Mouse (Mus musculus) heart, embryonic 12.5 days (tissue): ENCODE results near the gene Aoc1. TPM values are rescaled to one million over a fixed set of nuclear protein-coding genes. Genes with fewer than 3 reads are reported as not detected.
"Not testable (repeated sequence)": the region's sequence is repeated elsewhere in the genome, so short reads cannot be mapped to it uniquely, and the experiment has no call there.

ENCODE experiments used
- ATAC-seq: fragments of 200-750 bp; cut with Nextera tagmentation; 2 replicates; pipeline ENCODE4 v1.8.0; 2017; ENCODE audit warnings: moderate TSS enrichment, moderate library complexity; ENCODE audit not compliant: insufficient number of reproducible peaks, low FRiP score
- H3K27ac ChIP-seq: fragments of 300-500 bp; sonication (generic); 2 replicates; pipeline ENCODE4 v1.5.1; 2016; ENCODE audit warnings: mild to moderate bottlenecking, moderate library complexity; ENCODE audit not compliant: poor library complexity, severe bottlenecking
- H3K27me3 ChIP-seq: fragments of 300-500 bp; sonication (generic); replicated peaks from 2 replicates; pipeline ENCODE4 v1.6.1; 2016; ENCODE audit warnings: mild to moderate bottlenecking, moderate library complexity
- H3K36me3 ChIP-seq: fragments of 300-500 bp; sonication (generic); 2 replicates; pipeline ENCODE4 v1.6.1; 2016; ENCODE audit warnings: mild to moderate bottlenecking, moderate library complexity
- H3K4me1 ChIP-seq: fragments of 300-500 bp; sonication (generic); replicated peaks from 2 replicates; pipeline ENCODE4 v1.6.1; 2016; ENCODE audit warnings: mild to moderate bottlenecking
- H3K4me2 ChIP-seq: fragments of 300-500 bp; sonication (generic); 2 replicates; pipeline ENCODE4 v1.6.1; 2016; ENCODE audit warnings: mild to moderate bottlenecking, moderate library complexity
- H3K4me3 ChIP-seq: fragments of 300-500 bp; sonication (generic); 2 replicates; pipeline ENCODE4 v1.5.1; 2016; ENCODE audit warnings: mild to moderate bottlenecking
- H3K9ac ChIP-seq: fragments of 300-500 bp; sonication (generic); 2 replicates; pipeline ENCODE4 v1.6.1; 2016; ENCODE audit warnings: mild to moderate bottlenecking, moderate library complexity
- H3K9me3 ChIP-seq: fragments of 300-500 bp; sonication (generic); replicated peaks from 2 replicates; pipeline ENCODE4 v1.6.1; 2016; ENCODE audit warnings: mild to moderate bottlenecking, moderate library complexity
- WGBS: fragments of 180-500 bp; shearing (Covaris S2); methylation state at CpG from one replicate; pipeline ENCODE4 v1.1.7; 2016; 5-methylcytosine and 5-hydroxymethylcytosine counted together
- polyA plus RNA-seq: library from polyadenylated mRNA; unstranded; fragments of >200 nt; fragmentation: Nextera tagmentation; extraction: Ambion mirVana; gene quantifications from 2 replicates; pipeline ENCODE4 v1.2.1, GENCODE M21; 2016

Gene Aoc1
- polyA plus RNA-seq, 1 experiment from 2014 or later, result not detected

DNA sequence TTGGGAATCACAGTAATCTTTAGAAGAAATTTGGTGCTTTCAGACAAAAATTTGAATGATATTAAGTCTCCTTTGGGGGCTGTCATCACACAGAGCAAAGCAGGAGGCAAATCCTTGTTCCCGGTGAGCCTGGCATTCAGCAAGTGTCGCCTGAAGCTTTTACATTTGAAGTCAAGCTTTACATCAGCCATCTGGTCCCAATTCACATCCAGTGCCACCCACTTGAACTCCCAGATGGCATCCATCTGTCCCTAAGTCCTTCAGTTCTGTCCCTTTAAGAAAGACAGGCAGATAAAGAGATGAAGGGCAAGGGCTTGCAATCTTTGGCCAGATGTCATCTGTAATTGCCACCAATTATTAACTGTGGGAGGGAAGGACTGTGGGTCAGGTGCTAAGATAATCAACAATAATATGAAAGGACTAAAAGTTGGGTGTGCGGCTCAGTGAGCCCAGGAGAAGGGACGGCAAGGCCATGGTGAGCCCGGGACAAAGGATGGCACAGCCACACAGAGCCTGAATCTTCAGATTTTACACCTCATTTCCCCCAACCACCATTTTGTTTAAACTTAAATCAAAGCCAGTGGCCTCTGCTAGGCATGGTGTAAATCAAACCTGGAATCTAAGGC is 3.9 kb downstream of the Aoc1 start:
- Histone ChIP-seq H3K4me2 (no peak overlapping the region), H3K27ac (no peak overlapping the region), H3K4me1 (no peaks in the 10 kb centered on the region), H3K36me3 (no peaks in the 10 kb centered on the region), H3K9me3 (no peaks in the 10 kb centered on the region), H3K27me3 (no peaks in the 10 kb centered on the region), H3K9ac (no peak overlapping the region), H3K4me3 (no peak overlapping the region)
- no peak for ATAC-seq
- 77% methylated on average over 5 of the region's 5 CpGs for WGBS

DNA sequence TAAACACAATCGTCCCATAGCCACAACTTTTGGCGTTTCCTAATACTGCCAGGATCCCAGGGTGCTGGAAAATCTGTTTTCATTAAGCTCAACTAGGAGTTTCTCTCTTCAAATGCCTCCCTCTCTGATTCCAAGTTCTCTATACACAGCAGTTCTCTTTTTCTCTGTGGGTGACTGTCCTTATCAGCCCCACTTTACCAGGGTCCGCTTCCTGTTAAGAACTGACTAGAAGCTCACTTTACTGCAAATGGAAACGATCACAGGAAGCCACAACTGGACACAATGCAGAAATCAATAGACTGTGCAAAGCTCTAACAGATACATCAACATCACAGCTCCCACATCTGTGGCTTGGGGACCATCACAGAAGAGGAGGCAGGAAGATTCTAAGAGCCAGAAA is 21.5 kb downstream of the Aoc1 start:
- no peak overlapping the region for H3K27ac ChIP-seq
- no peak overlapping the region for H3K4me3 ChIP-seq
- H3K9ac ChIP-seq, result no peak overlapping the region
- 40% methylated on average over 4 of the region's 4 CpGs for WGBS
- no peak for ATAC-seq
- peaks cover 4% of the 10 kb centered on the region for H3K4me1 ChIP-seq
- H3K9me3 ChIP-seq, result no peaks in the 10 kb centered on the region; the same call in 1 of the 2 replicates
- no peaks in the 10 kb centered on the region for H3K36me3 ChIP-seq
- H3K4me2 ChIP-seq, result no peak overlapping the region
- H3K27me3 ChIP-seq, result no peaks in the 10 kb centered on the region

DNA sequence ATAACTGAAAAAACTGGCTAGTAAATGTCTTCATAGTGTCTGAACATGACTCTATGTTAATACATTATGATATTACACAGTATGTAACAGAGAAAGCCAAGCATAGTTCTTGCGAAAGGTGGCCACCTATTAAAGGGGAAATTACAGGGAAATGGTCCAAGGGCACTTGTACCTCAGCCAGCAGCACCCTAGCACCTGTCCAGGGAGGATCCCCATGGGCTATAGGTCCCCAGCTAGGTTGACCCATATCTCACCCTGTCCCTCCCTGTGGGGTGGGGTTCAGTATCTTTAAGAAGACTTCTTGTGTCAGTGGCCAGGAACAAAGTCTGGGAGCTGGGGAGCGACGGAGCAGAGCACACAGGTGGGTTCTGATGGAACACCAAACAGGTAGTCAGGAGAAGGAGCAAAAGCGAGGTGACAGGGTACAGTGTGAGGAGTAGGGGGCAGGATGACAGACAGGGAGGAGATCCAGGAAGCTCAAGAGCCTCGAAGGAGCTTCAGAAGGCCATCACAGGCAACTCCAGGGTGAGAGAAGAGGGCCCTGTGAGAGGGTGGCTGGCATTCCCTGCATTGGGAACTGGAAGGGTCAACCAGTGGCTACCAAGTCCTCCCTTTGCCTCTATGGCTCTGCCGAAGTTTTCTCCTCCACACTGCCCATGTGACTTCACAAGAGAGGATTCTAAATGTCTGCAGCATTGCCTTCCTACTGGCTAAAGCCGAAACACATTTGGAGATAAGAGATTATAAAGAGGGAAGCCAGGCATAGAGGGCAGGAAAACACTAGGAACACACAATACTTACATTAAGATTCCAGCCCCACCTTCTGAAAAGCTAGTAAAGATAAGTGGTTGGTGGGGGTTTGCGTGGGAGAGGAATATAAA is 22.5 kb downstream of the Aoc1 start:
- Histone ChIP-seq H3K27ac (no peak overlapping the region), H3K4me2 (no peak overlapping the region), H3K36me3 (no peaks in the 10 kb centered on the region), H3K4me3 (no peak overlapping the region), H3K9ac (no peak overlapping the region), H3K4me1 (peaks cover 4% of the 10 kb centered on the region), H3K27me3 (no peaks in the 10 kb centered on the region), H3K9me3 (no peaks in the 10 kb centered on the region; the same call in 1 of the 2 replicates)
- 65% methylated on average over 8 of the region's 8 CpGs for WGBS
- ATAC-seq, result no peak

DNA sequence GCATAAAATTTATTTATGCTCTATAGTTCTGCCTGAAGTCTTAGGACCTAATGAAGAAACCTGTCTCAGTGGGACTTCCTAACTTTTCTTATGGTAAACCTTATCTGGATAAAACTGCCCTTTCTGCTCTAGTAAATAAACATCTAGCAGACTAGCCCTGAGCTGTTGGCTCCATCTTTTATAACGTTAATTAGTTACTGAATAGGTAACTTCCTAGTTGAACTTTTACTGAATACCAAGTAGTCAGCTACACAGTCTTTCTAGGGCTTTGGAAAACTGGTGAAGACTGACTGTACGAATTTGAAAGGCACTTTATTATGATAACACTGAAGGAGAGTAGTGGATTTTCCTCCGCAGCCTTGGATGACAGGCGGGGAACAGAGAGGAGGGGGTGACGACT is 23.2 kb downstream of the Aoc1 start:
- Histone ChIP-seq H3K9me3 (no peaks in the 10 kb centered on the region; the same call in 1 of the 2 replicates), H3K27ac (no peak overlapping the region), H3K27me3 (no peaks in the 10 kb centered on the region), H3K4me2 (no peak overlapping the region), H3K9ac (no peak overlapping the region), H3K4me1 (peaks cover 4% of the 10 kb centered on the region), H3K36me3 (no peaks in the 10 kb centered on the region), H3K4me3 (no peak overlapping the region)
- ATAC-seq, result no peak
- 83% methylated on average over 5 of the region's 5 CpGs for WGBS

DNA sequence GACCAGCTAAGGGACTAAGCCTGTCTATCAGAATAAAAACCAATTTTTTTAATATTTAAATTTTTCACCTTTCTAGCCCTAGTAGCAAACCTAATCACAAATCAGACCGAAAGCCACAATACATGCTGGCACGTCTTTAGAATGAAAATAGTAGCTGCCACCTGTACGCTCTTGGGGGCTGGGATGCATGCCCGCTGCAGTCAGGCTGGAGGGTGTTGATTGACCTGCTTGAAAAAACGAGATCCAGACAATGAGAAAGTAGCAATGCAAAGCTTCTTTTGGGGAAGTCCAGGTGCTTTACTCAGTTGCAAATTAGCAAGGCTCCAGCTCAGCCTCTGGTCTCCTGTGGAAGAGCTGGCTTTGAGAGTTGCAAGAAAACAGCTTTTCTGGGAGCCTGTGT is 24.3 kb downstream of the Aoc1 start:
- H3K4me3 ChIP-seq, result no peak overlapping the region
- no peaks in the 10 kb centered on the region; the same call in 1 of the 2 replicates for H3K9me3 ChIP-seq
- H3K9ac ChIP-seq, result no peak overlapping the region
- peaks cover 4% of the 10 kb centered on the region for H3K4me1 ChIP-seq
- H3K27ac ChIP-seq, result no peak overlapping the region
- H3K27me3 ChIP-seq, result no peaks in the 10 kb centered on the region
- ATAC-seq, result no peak
- H3K36me3 ChIP-seq, result no peaks in the 10 kb centered on the region
- 78% methylated on average over 5 of the region's 5 CpGs for WGBS
- H3K4me2 ChIP-seq, result no peak overlapping the region

GRCm38 (mm10) chr6:48901316-48901715 is 28.6 kb downstream of the Aoc1 start:
- not testable (repeated sequence) for ATAC-seq, H3K9me3 ChIP-seq, H3K9ac ChIP-seq, H3K4me3 ChIP-seq, H3K4me2 ChIP-seq, H3K27me3 ChIP-seq, H3K4me1 ChIP-seq, H3K27ac ChIP-seq, H3K36me3 ChIP-seq
- WGBS, result 89% methylated on average over 11 of the region's 11 CpGs

DNA sequence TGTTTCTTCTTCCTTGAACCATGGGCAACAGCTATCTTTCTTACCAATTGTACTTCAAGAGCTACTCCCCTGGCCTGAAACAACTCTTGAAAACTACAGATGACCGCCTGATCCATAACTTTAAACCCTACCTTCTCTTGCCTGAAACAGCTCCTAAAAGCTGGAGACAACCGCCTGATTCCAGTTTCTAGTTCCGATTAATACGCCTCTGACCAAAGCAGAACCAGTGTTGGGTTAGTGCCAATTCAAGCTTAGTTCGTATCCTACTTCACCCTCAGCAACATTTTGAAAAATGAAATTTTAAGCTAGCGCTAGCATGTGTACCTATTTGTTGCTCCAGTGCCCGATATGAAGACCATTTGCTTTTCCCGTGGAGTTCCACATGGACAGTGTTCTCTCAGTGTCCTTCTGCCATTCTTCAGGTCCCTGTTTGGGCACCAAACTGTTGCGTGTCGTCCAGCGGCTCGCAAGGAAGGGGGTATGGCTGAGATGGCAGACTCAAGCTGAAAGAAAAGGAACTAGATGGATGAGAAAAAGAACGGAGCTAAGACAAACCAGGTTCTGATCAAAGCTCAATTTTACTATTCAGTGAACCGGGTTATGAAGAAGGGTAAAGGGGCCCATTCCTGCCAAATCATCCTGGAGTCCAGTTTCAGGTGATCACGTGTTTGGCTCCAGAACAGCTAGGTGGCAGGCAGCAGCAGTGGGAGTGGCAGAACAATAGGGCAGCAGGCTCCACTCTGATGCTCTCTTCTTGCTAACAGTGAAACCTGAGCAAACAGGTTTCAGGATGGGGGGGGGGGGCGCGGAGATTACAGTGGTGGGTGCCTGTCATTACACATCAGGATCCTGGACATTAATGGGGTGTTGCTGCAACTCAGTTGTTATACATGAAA is 30.1 kb downstream of the Aoc1 start:
- 87% methylated on average over 17 of the region's 17 CpGs for WGBS
- H3K9ac ChIP-seq, result no peak overlapping the region
- no peaks in the 10 kb centered on the region for H3K27me3 ChIP-seq
- H3K36me3 ChIP-seq, result no peaks in the 10 kb centered on the region
- no peak overlapping the region for H3K27ac ChIP-seq
- ATAC-seq, result no peak
- H3K4me2 ChIP-seq, result no peak overlapping the region
- no peaks in the 10 kb centered on the region for H3K9me3 ChIP-seq
- H3K4me1 ChIP-seq, result no peaks in the 10 kb centered on the region
- no peak overlapping the region for H3K4me3 ChIP-seq

DNA sequence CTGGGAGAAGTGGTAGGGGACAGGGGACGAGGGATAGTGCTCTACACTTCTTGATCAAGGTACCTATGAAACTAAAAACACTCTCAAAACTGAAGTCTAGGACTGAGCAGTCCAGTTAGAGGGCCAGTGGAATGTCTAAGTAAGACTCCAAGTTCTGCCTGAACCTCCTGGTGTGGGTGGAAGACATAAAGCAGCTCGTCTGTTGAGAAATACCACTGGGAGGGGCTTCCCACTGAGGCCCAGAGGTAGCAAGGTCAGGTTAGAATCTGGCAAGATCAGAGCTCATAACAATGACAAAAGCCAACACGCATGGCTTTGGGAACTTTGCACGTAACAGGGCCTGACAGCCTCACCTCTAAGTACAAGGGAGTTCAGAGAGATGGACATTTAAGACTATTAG is 30.7 kb downstream of the Aoc1 start:
- no peaks in the 10 kb centered on the region for H3K36me3 ChIP-seq
- no peaks in the 10 kb centered on the region for H3K27me3 ChIP-seq
- WGBS, result 76% methylated on average over 4 of the region's 4 CpGs
- no peak overlapping the region for H3K27ac ChIP-seq
- H3K9me3 ChIP-seq, result no peaks in the 10 kb centered on the region
- no peaks in the 10 kb centered on the region for H3K4me1 ChIP-seq
- H3K4me3 ChIP-seq, result no peak overlapping the region
- no peak overlapping the region for H3K4me2 ChIP-seq
- H3K9ac ChIP-seq, result no peak overlapping the region
- no peak for ATAC-seq

DNA sequence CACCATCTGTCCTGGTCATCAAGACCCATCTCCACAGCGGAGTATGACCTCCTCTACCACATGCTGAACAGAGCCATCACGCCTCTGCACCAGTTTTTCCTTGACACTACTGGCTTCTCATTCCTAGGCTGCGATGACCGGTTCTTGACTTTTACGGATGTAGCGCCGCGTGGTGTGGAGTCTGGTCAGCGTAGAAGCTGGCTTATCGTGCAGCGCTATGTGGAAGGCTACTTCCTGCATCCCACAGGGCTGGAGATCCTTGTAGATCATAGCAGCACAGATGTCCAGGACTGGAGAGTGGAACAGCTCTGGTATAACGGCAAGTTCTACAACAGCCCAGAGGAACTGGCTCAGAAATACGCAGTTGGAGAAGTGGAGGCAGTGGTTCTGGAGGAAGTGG is 32.9 kb downstream of the Aoc1 start:
- no peak overlapping the region for H3K9ac ChIP-seq
- no peaks in the 10 kb centered on the region for H3K9me3 ChIP-seq
- WGBS, result 82% methylated on average over 13 of the region's 13 CpGs
- H3K4me1 ChIP-seq, result no peaks in the 10 kb centered on the region
- no peaks in the 10 kb centered on the region for H3K27me3 ChIP-seq
- no peaks in the 10 kb centered on the region for H3K36me3 ChIP-seq
- ATAC-seq, result no peak
- no peak overlapping the region for H3K4me3 ChIP-seq
- no peak overlapping the region for H3K27ac ChIP-seq
- no peak overlapping the region for H3K4me2 ChIP-seq

- no peak for ATAC-seq
- H3K9ac ChIP-seq, result no peak overlapping the region
- H3K27ac ChIP-seq, result no peak overlapping the region
- H3K4me2 ChIP-seq, result no peak overlapping the region
- no peaks in the 10 kb centered on the region for H3K9me3 ChIP-seq
- H3K4me3 ChIP-seq, result no peak overlapping the region
- H3K4me1 ChIP-seq, result no peaks in the 10 kb centered on the region
- H3K36me3 ChIP-seq, result no peaks in the 10 kb centered on the region
- H3K27me3 ChIP-seq, result no peaks in the 10 kb centered on the region
- WGBS, result 87% methylated on average over 14 of the region's 14 CpGs
These were observed 33.7 kb downstream of the Aoc1 start for GRCm38 (mm10) chr6:48906371-48906770.

DNA sequence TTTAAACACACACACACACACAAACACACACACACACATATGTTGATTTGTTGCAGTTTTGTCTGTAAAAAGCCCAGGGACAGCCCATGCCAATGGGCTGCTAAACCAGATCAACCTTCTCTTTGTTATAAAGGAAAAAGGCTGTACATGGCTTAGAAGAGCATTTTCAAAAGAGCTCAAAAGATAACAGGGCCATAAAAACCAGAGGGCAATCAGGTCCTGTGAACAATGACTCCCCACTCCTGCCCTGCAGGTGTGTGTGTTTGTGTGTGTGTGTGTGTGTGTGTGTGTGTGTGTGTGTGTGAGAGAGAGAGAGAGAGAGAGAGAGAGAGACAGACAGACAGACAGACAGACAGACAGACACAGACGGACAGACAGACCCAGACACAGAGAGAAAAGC is 36.5 kb downstream of the Aoc1 start:
- no peak overlapping the region for H3K4me2 ChIP-seq
- no peaks in the 10 kb centered on the region for H3K4me1 ChIP-seq
- H3K4me3 ChIP-seq, result no peak overlapping the region
- no peaks in the 10 kb centered on the region for H3K9me3 ChIP-seq
- ATAC-seq, result no peak
- H3K27ac ChIP-seq, result no peak overlapping the region
- H3K27me3 ChIP-seq, result no peaks in the 10 kb centered on the region
- no peak overlapping the region for H3K9ac ChIP-seq
- H3K36me3 ChIP-seq, result no peaks in the 10 kb centered on the region
- 67% methylated on average over 1 of the region's 1 CpGs for WGBS
